Comparison of ENCODE assay signal across 8 mouse cellular contexts in the genomic region with DNA sequence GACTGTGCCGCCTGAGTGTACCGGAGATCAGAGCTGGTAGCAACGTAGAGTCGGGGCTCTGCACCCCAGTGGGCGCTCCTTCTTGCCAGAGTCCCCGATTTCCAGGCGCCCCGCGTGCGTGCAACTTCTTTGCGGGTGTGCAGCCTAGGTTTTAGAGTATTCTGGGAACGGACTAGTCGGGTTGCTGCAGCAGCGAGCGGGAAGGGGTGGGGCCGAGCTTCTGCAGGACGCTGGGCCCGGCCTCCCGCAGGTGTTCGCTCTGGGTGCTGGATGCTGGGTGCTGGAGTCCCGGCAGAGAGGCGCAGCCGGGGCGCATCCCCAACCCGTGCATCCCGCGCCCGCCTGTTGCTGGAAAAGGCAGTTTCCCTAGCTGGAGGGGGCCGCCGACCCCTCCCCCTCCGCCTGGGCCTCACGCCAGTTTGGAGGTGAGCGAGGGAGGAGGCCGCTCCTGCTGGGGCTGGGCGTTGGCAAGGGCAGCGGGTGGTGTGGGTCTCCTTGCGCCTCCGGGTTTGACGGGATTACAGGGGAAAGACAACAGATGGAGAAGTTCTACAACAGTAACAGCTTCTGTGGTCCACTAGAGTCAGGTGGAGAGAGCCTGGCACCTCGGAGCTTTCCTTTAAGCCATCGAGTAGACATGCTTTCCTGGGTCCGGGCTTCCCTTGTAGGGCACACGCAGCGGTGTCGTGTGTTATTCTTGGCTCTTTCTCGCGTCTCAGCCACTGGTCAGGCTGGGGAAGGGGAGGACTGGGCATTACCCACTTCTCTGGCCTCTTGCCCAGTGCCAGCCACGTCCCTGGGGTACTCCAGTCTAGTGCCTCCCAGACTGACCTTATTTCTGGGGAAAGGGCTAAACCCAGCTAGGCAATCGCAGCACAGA. TPM values are rescaled to one million over a fixed set of nuclear protein-coding genes. Genes with fewer than 3 reads are reported as not detected.
DNase-seq lines count a peak whose midpoint lies in the region; ATAC-seq and TF ChIP-seq lines count a peak whose summit lies in the region.

No protein-coding gene starts in this region.

- no peak for TF ChIP-seq EP300 in liver, embryonic 14.5 days (IDR thresholded peaks at IDR 0.05; ENCODE audit: low read depth)

- no peaks in the 10 kb centered on the region for H3K36me3 ChIP-seq in erythroblast, embryonic 14.5 days (ENCODE audit: control insufficient read depth)
- H3K36me3 ChIP-seq in liver, embryonic 14.5 days (replicated peaks; ENCODE audit: control insufficient read depth, insufficient read depth, low read depth), result no peaks in the 10 kb centered on the region
- H3K36me3 ChIP-seq in neural tube, embryonic 14.5 days (ENCODE audit: control insufficient read depth, insufficient read depth, low read length), result no peaks in the 10 kb centered on the region

- intact Hi-C loops in gastrocnemius, postnatal 14 days (cut with DNase I; ENCODE audit: low total_unique reads), result loop anchor here (5.0 to 10.0 kb wide), 2 partner anchors 100 to 347 kb away; a partner anchor contains a TSS

- ATAC-seq in erythroblast, adult 5-6 weeks (replicated peaks; ENCODE audit: low FRiP score, poor library complexity, severe bottlenecking), result no peak
- ATAC-seq in inflammation-experienced regulatory T-cells, adult 6 months, result peak; percentile 19
- no peak for ATAC-seq in liver, embryonic 14.5 days (ENCODE audit: insufficient read depth)
- peak; percentile 28 for ATAC-seq in neural tube, embryonic 14.5 days (ENCODE audit: low read depth)

- H3K4me2 ChIP-seq in liver, embryonic 14.5 days (ENCODE audit: low read depth), result peak overlapping the region; percentile 56
- peak overlapping the region; percentile 82 for H3K4me2 ChIP-seq in neural tube, embryonic 14.5 days (ENCODE audit: low read depth, low read length)

- peak; percentile 55 for DNase-seq in gastrocnemius, postnatal 14 days
- no peak for DNase-seq in liver, embryonic 14.5 days (ENCODE audit: low read depth in 3 of 3, low spot score in 3 of 3)
- no peak for DNase-seq in yolk sac, embryonic 10.5 days (ENCODE audit: low spot score)

- no peak overlapping the region; the same call in 1 of the 2 replicates for H3K9ac ChIP-seq in liver, embryonic 14.5 days (replicated peaks)
- peak overlapping the region; percentile 53 for H3K9ac ChIP-seq in neural tube, embryonic 14.5 days (replicated peaks; ENCODE audit: low read depth, low read length)

- no peaks in the 10 kb centered on the region; the same call in 1 of the 2 replicates for H3K9me3 ChIP-seq in erythroblast, embryonic 14.5 days (ENCODE audit: control insufficient read depth, low read length)
- no peaks in the 10 kb centered on the region for H3K9me3 ChIP-seq in liver, embryonic 14.5 days (ENCODE audit: control insufficient read depth, low read length)
- no peaks in the 10 kb centered on the region for H3K9me3 ChIP-seq in neural tube, embryonic 14.5 days (ENCODE audit: control insufficient read depth, low read length)

- peak overlapping the region; percentile 94 for H3K27ac ChIP-seq in brown adipose tissue, adult 24 weeks (replicated peaks; ENCODE audit: low read depth, low read length)
- H3K27ac ChIP-seq in liver, embryonic 14.5 days, result no peak overlapping the region
- H3K27ac ChIP-seq in neural tube, embryonic 14.5 days (ENCODE audit: low read depth, low read length), result no peak overlapping the region; the same call in none of the 2 replicates

- 5% methylated on average over 48 of the region's 49 CpGs for WGBS in liver, embryonic 14.5 days (ENCODE audit: insufficient replicate concordance)
- 2% methylated on average over 48 of the region's 49 CpGs for WGBS in neural tube, embryonic 14.5 days

- peak overlapping the region; percentile 31 for H3K4me3 ChIP-seq in erythroblast, embryonic 14.5 days (replicated peaks)
- peak overlapping the region; percentile 90 for H3K4me3 ChIP-seq in brown adipose tissue, adult 24 weeks (ENCODE audit: insufficient read depth, low read depth, low read length)
- H3K4me3 ChIP-seq in liver, embryonic 14.5 days (ENCODE audit: insufficient read depth in 1 of 2, low read depth in 2 of 2, low read length in 2 of 2), result peak overlapping the region; percentile 36 to 47
- H3K4me3 ChIP-seq in neural tube, embryonic 14.5 days (ENCODE audit: low read depth, low read length), result peak overlapping the region; percentile 41

- TF ChIP-seq CTCF in liver, embryonic 14.5 days (IDR thresholded peaks at IDR 0.05; ENCODE audit: low read depth), result no peak

- peaks cover 12% of the 10 kb centered on the region for H3K4me1 ChIP-seq in erythroblast, embryonic 14.5 days (ENCODE audit: control insufficient read depth)
- H3K4me1 ChIP-seq in brown adipose tissue, adult 24 weeks (ENCODE audit: control insufficient read depth, insufficient read depth, insufficient read length, low read length), result peaks cover 6% of the 10 kb centered on the region; the same call in 1 of the 2 replicates
- 0 out of 4 replicates have a peak, but pooled peaks cover 0 to 3% of the 10 kb centered on the region in 2 experiments for H3K4me1 ChIP-seq in liver, embryonic 14.5 days (replicated peaks; ENCODE audit: control insufficient read depth in 2 of 2, insufficient read depth in 2 of 2, low read length in 1 of 2)
- H3K4me1 ChIP-seq in neural tube, embryonic 14.5 days (ENCODE audit: control insufficient read depth, insufficient read depth, low read length), result peaks cover 15% of the 10 kb centered on the region

- peaks cover 76% of the 10 kb centered on the region for H3K27me3 ChIP-seq in erythroblast, embryonic 14.5 days (ENCODE audit: control insufficient read depth)
- H3K27me3 ChIP-seq in liver, embryonic 14.5 days (ENCODE audit: control insufficient read depth, insufficient read depth, low read length), result peaks cover 68% of the 10 kb centered on the region
- H3K27me3 ChIP-seq in neural tube, embryonic 14.5 days (ENCODE audit: control insufficient read depth, insufficient read depth, low read length), result peaks cover 29% of the 10 kb centered on the region

RNA-seq across cellular contexts. Expression of a gene that starts 0.8 kb away (rescaled TPM):
- polyA plus RNA-seq in erythroblast, embryonic 14.5 days (2012), result not detected in 2 replicates
- total RNA-seq in erythroblast, adult 5-6 weeks (2015; ENCODE audit: low replicate concordance), result 0.77 TPM in 1 of 2 replicates, not detected in the other
- 0.60 TPM in 1 of 2 replicates, not detected in the other for total RNA-seq in erythroblast, adult 5-6 weeks (2017; ENCODE audit: low replicate concordance)
- polyA plus RNA-seq in brown adipose tissue, adult 24 weeks (2012; ENCODE audit: insufficient read depth, insufficient read length, missing spikeins), result 27.8 and 28.1 TPM in 2 replicates
- 10 to 100 TPM; 62.3 to 83.8 TPM for total RNA-seq in gastrocnemius, postnatal 14 days (2021)
- under 1 TPM in 1 of 3 experiments, not detected in 2; 0.69 TPM for polyA plus RNA-seq in inflammation-experienced regulatory T-cells, adult 6 months (2017; shearing (Covaris generic))
- 6.1 and 6.2 TPM in 2 replicates for polyA plus RNA-seq in liver, embryonic 14.5 days (2012; rRNA removed)
- 3.1 and 3.4 TPM in 2 replicates for polyA plus RNA-seq in liver, embryonic 14.5 days (2014; fragmentation: Nextera tagmentation; extraction: Ambion mirVana)
- polyA plus RNA-seq in neural tube, embryonic 14.5 days (2014; fragmentation: Nextera tagmentation; extraction: Ambion mirVana), result 9.0 and 23.0 TPM in 2 replicates

RNA-seq across cellular contexts. Expression of a gene that starts 21.8 kb away (rescaled TPM):
- polyA plus RNA-seq in erythroblast, embryonic 14.5 days (2012), result 8.5 and 11.1 TPM in 2 replicates
- 11.1 and 23.6 TPM in 2 replicates for total RNA-seq in erythroblast, adult 5-6 weeks (2015; ENCODE audit: low replicate concordance)
- 13.5 and 15.6 TPM in 2 replicates for total RNA-seq in erythroblast, adult 5-6 weeks (2017; ENCODE audit: low replicate concordance)
- polyA plus RNA-seq in brown adipose tissue, adult 24 weeks (2012; ENCODE audit: insufficient read depth, insufficient read length, missing spikeins), result 8.7 and 10.4 TPM in 2 replicates
- 1 to 10 TPM; 6.4 to 8.4 TPM for total RNA-seq in gastrocnemius, postnatal 14 days (2021)
- polyA plus RNA-seq in inflammation-experienced regulatory T-cells, adult 6 months (2017; shearing (Covaris generic)), result 1 to 10 TPM; 3.9 to 8.2 (median 6.0) TPM
- 21.9 and 26.2 TPM in 2 replicates for polyA plus RNA-seq in liver, embryonic 14.5 days (2012; rRNA removed)
- 29.4 and 34.3 TPM in 2 replicates for polyA plus RNA-seq in liver, embryonic 14.5 days (2014; fragmentation: Nextera tagmentation; extraction: Ambion mirVana)
- polyA plus RNA-seq in neural tube, embryonic 14.5 days (2014; fragmentation: Nextera tagmentation; extraction: Ambion mirVana), result 28.9 and 32.6 TPM in 2 replicates

RNA-seq across cellular contexts. Expression of a gene that starts 21.8 kb away (rescaled TPM):
- not detected in 2 replicates for polyA plus RNA-seq in erythroblast, embryonic 14.5 days (2012)
- total RNA-seq in erythroblast, adult 5-6 weeks (2015; ENCODE audit: low replicate concordance), result not detected in 2 replicates
- not detected in 2 replicates for total RNA-seq in erythroblast, adult 5-6 weeks (2017; ENCODE audit: low replicate concordance)
- not detected in 2 replicates for polyA plus RNA-seq in brown adipose tissue, adult 24 weeks (2012; ENCODE audit: insufficient read depth, insufficient read length, missing spikeins)
- total RNA-seq in gastrocnemius, postnatal 14 days (2021), result 1 to 10 TPM in 1 of 2 experiments, under 1 TPM in 1; 0.23 to 1.2 TPM
- polyA plus RNA-seq in inflammation-experienced regulatory T-cells, adult 6 months (2017; shearing (Covaris generic)), result not detected
- 0.05 and 0.09 TPM in 2 replicates for polyA plus RNA-seq in liver, embryonic 14.5 days (2012; rRNA removed)
- polyA plus RNA-seq in liver, embryonic 14.5 days (2014; fragmentation: Nextera tagmentation; extraction: Ambion mirVana), result not detected in 2 replicates
- polyA plus RNA-seq in neural tube, embryonic 14.5 days (2014; fragmentation: Nextera tagmentation; extraction: Ambion mirVana), result 0.08 and 0.10 TPM in 2 replicates

RNA-seq across cellular contexts. Expression of a gene that starts 28.0 kb away (rescaled TPM):
- polyA plus RNA-seq in erythroblast, embryonic 14.5 days (2012), result 0.08 TPM in 1 of 2 replicates, not detected in the other
- total RNA-seq in erythroblast, adult 5-6 weeks (2015; ENCODE audit: low replicate concordance), result 2.1 TPM in 1 of 2 replicates, not detected in the other
- not detected in 2 replicates for total RNA-seq in erythroblast, adult 5-6 weeks (2017; ENCODE audit: low replicate concordance)
- 3.6 and 3.7 TPM in 2 replicates for polyA plus RNA-seq in brown adipose tissue, adult 24 weeks (2012; ENCODE audit: insufficient read depth, insufficient read length, missing spikeins)
- total RNA-seq in gastrocnemius, postnatal 14 days (2021), result 10 to 100 TPM; 22.9 to 25.7 TPM
- polyA plus RNA-seq in inflammation-experienced regulatory T-cells, adult 6 months (2017; shearing (Covaris generic)), result not detected
- polyA plus RNA-seq in liver, embryonic 14.5 days (2012; rRNA removed), result 0.24 and 0.27 TPM in 2 replicates
- 0.27 and 0.30 TPM in 2 replicates for polyA plus RNA-seq in liver, embryonic 14.5 days (2014; fragmentation: Nextera tagmentation; extraction: Ambion mirVana)
- polyA plus RNA-seq in neural tube, embryonic 14.5 days (2014; fragmentation: Nextera tagmentation; extraction: Ambion mirVana), result 6.7 and 8.0 TPM in 2 replicates

RNA-seq across cellular contexts. Expression of a gene that starts 33.6 kb away (rescaled TPM):
- not detected in 2 replicates for polyA plus RNA-seq in erythroblast, embryonic 14.5 days (2012)
- not detected in 2 replicates for total RNA-seq in erythroblast, adult 5-6 weeks (2015; ENCODE audit: low replicate concordance)
- total RNA-seq in erythroblast, adult 5-6 weeks (2017; ENCODE audit: low replicate concordance), result not detected in 2 replicates
- not detected in 2 replicates for polyA plus RNA-seq in brown adipose tissue, adult 24 weeks (2012; ENCODE audit: insufficient read depth, insufficient read length, missing spikeins)
- total RNA-seq in gastrocnemius, postnatal 14 days (2021), result under 1 TPM in 1 of 2 experiments, not detected in 1; 0.06 TPM
- polyA plus RNA-seq in inflammation-experienced regulatory T-cells, adult 6 months (2017; shearing (Covaris generic)), result not detected
- polyA plus RNA-seq in liver, embryonic 14.5 days (2012; rRNA removed), result not detected in 2 replicates
- not detected in 2 replicates for polyA plus RNA-seq in liver, embryonic 14.5 days (2014; fragmentation: Nextera tagmentation; extraction: Ambion mirVana)
- not detected in 2 replicates for polyA plus RNA-seq in neural tube, embryonic 14.5 days (2014; fragmentation: Nextera tagmentation; extraction: Ambion mirVana)

Comparison
In these comparisons a context has a peak if more than half of its experiments do, and no peak if none do; other contexts are left out.
1. H3K4me3 ChIP-seq: peak in every context shown above with its lines; median percentile 90 in brown adipose tissue, adult 24 weeks; 42 in liver, embryonic 14.5 days; 41 in neural tube, embryonic 14.5 days; 31 in erythroblast, embryonic 14.5 days.
2. ATAC-seq: peak in inflammation-experienced regulatory T-cells, adult 6 months (single experiment) and neural tube, embryonic 14.5 days (single experiment); none in erythroblast, adult 5-6 weeks (single experiment) and liver, embryonic 14.5 days (single experiment).